Mouse (Mus musculus) ZHBTc4 (cell line): ENCODE measurements around the gene Uhmk1.
A peak's percentile ranks its signal among the peaks of the same experiment; 100 is the strongest.

Experiments used
- DNase-seq: peaks from one replicate; pipeline ENCODE4 v3.0.0-alpha.2; 2011; ENCODE audit warnings: low read depth, low spot score

The Uhmk1 gene

DNA sequence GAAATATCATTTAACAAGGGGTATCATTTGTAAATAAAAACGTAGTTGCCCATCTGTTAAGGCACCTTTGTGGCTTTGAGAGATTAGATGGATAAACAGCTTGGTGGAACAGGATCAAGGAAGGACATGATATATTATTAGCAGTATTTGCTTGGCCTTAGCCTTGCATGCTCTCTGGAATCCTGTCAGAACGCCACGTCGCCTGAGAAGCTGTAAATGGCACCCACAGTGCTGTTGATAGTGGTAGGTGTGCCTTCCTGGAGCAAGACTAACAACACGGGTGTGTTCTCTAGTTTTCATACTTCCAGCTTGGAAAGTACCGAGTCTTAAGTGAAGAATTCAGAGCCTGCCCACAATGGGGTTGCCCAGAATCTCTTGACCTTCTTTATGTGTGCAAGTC lies 39.3 kb downstream of the Uhmk1 start:
- DNase-seq = no peak

DNA sequence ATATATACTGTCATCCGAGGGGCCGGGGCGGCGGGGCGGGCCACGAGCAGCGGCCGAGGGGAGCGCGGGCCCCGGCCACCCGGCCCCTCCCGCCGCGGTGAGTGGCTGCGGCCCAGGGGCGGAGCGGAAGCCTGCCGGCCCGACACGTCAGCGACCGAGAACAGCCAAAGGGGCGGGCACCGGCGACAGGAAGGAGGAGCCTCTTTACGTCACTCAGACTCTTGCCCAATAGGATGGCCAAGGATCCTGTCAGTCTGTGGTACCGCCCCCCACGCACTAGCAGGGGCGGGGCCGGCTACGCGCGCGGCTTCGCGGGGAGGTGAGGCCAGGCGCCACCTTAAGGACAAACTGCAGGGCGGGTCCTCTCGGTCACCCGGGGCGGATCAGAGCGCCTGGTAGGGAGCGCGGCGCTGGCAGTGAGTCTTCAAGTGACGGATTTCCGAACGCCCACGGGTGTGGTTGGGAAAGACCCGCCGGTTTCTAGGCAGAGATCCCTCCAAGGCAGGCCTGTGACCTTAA lies 40.3 kb downstream of the Uhmk1 start, which contains the start of gene Uap1:
Uap1 (minus strand) TSS at position 144 of the 519 bp plus-strand sequence.
- DNase-seq = peak; percentile 97

DNA sequence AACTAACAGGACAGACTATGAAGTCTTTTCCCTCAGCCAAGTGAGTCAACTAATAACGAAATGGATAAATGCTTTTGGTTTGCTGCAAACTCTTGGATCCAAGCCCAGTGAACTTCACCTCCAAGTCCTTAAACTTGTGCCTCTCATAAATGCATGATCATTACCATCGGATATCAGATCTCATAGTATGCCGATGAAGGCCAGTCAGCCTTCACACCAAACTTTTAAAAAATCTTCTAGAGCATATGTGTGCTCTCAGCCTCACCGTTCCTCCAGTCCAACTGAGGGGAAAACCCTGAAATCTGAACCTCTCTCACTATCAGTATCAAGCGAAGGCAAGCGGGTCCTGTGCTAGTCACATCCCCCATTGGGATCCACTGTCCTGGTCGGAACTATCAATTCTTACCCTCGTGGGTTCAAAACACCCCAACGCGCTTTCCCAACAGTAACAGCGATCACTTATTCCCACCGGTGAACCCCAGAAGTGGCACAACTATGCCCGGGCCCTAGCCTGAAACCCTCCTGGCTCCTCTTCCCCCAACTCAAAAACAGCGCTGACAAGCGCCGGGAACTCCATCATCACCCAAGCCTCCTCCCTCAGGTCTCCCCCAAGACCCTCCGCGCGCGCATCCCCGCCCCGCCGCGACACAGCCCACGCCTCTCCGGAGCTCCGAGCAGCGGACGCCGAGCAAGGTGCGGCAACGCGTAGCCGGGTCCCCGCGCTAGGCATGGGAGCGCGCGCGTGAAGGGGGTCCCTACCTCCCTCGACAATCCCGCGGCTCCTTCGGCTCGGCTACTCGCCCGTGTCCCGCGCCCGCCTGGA lies 41.0 kb downstream of the Uhmk1 start:
- DNase-seq = no peak

DNA sequence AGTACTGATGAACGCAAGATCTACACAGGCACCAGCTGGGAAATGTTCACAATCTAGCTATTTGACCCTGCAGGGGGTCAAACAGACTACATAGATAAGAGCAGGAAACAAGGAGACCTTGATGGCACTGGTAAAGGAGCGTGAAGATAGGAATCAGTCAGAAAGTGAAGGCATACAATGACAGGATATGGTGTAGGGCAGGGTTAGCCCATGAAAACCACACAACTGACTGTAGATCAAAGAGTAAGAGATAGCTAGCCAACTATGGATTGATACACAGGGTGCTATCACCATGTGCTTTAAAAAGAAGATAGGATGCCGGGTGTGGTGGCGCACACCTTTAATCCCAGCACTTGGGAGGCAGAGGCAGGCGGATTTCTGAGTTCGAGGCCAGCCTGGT lies 47.4 kb downstream of the Uhmk1 start:
- no peak for DNase-seq

DNA sequence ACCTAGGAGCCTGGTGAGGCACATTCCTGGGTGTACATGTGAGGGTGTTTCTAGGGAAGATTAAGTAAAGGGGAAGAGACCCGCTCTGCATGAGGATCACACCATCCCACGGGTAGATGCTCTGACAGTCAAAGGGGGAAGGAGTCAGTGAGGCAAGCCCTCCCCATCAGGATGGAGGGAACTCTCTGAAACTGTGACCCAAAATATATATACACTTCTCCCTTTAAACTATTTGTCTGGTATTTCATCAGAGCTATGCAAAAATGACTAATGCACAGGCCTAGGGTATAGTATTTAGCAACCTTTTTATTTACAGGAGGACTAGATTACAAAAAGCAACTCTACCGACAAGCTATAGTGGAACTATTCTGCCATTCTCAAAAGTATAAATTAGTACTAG lies 50.3 kb downstream of the Uhmk1 start:
- no peak for DNase-seq

DNA sequence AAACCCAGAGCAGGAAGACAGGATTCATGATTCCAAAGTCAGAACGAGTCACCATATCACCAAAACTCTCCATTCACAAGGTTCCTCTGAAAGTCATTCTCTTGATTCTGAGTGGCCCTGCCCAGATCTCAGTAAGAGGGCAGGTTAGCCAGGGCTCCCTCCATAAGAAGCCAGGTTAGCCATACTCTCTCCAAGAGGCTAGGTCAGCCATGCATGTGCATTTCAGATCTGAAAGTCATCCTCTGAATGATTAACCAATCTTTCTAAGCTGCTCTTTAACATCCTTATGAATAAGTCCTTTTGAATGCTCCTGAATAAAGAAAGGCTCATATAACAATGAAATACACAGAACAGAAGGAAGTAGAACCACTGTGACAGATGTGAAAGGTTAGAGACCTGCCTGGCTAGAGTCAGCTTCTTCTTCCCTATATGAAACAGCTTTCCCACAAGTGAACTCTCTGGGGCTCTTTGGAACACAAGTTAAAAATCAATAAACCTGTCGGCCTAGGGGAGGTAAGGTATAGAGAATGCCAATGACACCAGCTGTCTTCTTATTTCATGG lies 51.1 kb downstream of the Uhmk1 start:
- DNase-seq = no peak

DNA sequence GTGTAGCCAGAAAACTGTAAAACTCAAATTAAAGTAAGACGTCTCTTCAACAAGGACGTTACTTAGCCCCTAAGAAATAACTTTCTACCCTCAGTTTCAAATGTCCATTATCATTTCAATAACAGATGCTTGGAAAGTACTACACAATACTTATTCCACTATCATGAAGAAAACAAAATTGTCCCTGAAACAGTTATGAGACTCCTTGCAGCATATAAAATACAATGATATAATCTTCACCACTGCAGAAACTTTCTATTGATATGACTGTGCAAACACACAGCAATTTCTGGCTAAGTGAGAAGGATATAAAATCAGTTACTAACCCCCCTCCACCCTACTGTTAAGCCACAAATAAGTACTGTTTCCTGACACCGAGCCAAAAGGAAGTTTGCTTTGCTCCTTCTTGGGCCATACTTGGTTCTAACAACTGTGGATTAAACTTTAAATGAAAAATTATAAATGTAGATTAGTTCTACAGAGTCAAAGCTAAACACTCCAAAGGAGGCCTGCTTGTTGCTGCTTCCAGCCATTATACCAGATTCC lies 51.7 kb downstream of the Uhmk1 start:
- DNase-seq = no peak

DNA sequence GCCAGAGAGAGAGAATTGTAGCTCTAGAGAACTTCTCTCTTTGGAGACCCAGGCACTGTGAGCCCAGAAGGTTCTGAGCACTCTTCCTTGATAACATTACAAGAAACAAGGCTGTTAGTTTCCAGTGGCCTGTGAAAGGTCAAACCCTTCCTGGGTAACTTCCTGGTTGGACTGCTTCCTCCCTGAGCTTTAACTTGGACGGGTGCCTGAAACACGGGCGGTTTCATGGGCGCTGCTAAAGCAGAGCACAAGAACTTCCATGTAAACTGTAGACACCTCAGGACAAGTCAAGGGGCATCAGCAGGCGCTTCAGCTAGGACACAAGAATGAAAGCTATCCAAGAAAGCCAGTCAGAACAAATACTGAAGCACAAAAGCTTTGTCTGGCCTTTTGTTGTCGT lies 53.3 kb downstream of the Uhmk1 start:
- DNase-seq = no peak

DNA sequence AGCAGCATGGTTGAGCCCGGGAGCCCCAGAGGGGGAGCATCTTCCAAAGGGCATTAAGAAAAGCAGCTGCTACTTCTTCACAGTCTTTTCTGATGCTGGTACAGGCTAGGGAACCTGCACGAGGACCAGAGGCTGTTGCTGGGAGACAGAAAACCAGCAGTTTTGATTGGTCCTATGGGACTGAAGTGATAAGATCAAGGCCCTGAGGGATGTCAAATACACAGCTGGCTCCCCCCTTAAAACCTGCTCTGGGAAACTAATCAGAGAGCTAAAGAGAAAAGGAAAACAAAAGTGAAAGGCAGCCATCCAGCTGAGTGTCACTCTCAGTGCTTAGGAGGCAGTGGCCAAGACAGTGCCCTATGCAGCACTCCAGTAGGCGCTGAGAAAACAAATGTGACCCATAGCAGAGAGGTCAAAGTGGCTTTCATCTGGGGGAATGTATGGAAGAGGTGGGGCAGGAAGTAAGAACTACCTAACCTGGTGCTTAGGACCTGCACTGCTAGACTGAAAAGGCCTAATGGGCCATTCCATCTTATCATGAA lies 54.7 kb downstream of the Uhmk1 start:
- DNase-seq = no peak

DNA sequence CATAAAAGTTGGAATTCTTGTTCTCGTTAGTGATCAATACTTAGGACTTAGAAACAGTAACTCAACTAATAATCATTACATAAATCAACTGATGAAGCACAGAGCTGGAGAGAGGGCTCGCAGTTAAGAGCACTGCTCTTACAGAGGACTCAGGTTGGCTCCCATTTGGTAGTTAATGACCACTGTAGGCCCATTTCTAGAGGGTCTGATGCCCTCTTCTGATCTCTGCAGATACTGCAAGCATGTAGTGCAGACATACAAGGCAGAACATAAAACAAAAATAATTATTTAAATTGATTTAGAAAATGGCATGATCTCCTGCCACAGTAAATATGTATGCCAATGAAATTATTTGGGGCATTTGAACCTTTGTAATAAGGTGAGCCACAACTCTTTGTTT lies 55.5 kb downstream of the Uhmk1 start:
- DNase-seq = no peak

DNA sequence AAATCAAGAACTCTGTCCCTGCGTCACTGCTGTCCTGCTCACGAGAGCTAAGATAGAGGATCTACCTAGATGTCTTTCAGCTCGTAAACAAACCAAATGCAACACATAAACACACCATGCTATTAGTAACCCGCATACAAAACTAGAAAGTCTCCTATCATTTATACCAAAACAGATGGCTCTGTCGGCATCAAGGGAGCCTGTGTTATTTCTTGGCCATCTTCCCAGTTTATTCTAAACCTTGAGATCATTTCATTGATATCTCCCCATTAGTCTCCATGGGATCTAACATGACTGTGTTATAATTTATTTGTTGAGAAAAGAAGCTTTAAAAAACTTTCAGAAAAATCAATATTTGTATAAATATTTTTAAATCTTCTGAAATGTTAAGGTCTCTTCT lies 59.4 kb downstream of the Uhmk1 start:
- no peak for DNase-seq

DNA sequence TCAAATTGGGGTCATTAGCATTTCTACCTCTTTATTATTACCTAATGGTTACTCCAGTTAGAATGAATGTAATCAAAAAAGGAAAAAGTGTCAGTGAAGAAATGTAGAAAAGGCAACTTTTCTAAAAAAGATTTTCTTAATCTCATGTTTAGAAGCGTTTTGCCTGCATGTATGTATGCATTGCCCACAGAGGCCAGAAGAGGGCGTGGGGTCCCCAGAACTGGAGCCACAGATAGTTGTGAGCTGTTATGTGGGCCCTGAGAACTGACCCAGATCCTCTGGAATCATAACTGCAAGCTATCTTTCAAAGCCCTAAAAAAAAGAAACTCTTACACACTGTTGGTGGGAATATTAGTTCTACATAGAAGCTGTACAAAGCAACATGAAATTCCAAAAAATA lies 59.9 kb downstream of the Uhmk1 start:
- DNase-seq = peak; percentile 36

DNA sequence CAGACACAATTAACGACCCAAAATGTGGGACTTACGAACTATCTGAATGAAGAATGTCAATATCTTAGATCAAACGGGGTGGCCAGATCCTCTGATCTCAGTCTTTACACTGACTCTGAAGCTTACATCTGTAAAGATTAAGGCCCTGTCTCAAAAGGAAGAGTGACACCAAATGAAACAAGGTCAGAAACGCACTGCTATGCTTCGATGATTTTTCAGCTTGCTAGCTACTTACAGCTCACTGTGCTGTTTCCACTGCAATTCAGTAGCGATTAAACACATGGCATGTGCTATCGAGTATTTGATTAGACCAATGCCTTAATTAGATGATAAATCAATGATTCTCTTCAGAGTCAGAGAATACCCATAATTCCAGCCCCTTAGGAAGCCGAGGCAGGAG lies 61.2 kb downstream of the Uhmk1 start:
- no peak for DNase-seq

DNA sequence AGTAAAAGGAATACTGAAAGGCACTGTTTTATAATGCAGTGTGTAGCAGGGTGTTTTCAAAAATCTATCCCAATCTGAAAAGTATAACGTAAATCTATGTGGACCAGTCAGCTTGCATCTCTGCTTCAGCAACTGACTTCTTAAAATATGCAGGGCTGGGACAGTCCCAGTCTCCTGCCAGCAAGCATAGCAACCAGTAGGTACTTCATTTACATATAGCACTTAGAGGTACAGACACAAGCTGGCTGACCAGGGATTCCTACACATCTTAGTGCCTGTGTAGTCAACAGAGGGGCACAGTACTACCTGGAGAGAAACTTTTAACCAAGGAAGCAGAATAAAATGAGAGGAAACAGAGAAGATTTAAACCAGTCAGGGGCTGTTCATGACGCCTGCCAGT lies 62.6 kb downstream of the Uhmk1 start:
- DNase-seq = no peak

DNA sequence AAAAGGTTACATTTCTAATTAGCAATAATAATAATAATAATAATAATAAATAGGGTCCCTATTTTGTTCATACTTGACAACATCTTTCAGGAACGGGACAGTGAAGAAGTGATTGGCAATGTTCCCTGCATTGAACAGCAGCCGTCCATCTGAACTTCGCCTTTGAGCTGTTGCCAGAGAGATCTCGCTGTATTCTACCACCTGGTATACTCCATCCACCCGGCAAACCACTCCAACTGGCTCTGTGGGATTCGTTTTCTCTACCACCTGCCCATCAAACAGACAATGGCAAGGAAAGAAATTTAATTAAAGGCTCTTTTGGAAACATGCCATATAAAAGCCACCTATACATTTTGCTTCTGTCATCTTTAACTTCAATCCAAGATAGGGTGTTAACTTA lies 64.3 kb downstream of the Uhmk1 start:
- DNase-seq = no peak

DNA sequence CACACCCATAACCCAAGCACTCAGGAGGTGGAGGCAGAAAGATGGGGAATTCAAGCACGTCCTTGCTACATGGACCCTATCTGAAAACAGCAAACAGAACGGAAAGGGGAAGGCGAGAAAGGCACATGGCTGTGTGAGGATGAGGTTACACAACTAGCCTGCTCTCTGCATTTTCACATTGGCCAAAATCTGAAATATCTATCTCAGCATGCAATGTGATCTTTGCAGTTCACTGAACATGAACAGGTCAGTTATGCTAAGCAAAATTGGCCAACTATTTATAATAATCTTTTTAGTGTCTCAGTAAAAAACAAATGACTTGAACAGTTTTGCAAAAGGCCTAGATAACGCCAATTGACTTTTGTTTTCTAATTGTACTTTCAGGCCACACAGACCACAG lies 65.4 kb downstream of the Uhmk1 start:
- DNase-seq = no peak

DNA sequence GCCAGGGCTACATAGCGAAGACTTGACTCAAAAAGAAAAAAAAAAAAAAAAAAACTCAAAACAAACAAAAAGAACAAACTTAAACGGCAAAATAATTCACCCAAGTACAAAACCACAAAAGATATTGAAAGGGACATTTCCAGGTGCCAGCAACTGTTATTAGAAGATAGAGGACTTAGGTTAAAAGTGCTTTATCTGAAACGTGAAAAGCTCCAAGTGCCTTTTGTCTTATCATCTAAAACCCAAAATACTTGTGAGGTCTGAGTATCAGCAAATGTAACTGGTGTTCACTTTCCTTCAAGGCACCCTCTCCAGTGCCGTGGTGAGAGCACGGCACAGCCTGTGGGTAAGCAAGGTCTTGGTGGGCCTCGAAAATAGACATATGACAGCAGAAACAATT lies 66.7 kb downstream of the Uhmk1 start:
- no peak for DNase-seq

DNA sequence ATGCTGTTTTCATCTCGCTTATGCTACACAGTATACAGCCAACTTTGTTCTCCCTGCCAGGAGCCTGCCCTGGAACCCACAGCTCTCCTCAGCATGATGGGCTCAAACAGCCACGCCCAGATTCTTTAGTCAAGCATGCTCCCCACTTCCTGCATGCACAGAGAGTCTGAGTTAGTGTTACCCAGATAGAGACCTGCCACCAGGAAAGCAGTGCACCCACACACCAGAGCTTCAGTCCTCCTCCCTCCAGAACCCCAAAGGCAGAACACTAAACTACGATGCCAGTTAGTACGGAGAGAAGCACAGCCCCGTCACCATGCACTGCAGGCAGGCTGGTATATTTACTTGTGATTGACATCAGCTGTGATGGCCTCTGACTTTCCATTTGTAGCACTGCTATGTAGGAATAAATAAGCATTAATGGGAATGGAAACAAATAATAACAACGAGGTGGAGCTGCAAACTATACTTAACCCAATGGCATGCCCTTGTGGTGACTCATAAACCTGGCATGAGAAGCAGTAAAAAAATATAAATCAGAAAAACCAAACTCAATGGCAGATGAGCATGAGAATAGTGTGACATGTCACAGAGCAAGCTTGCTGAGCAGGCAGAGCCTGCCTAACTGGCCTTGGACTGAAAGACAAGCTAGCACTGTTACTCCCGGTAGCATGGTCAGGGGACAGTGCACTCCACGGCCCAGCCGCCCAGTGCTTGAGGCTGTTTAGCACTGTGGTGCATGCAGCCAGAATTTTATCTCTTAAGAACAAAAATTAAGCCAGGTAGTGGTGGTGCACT lies 67.3 kb downstream of the Uhmk1 start:
- no peak for DNase-seq

DNA sequence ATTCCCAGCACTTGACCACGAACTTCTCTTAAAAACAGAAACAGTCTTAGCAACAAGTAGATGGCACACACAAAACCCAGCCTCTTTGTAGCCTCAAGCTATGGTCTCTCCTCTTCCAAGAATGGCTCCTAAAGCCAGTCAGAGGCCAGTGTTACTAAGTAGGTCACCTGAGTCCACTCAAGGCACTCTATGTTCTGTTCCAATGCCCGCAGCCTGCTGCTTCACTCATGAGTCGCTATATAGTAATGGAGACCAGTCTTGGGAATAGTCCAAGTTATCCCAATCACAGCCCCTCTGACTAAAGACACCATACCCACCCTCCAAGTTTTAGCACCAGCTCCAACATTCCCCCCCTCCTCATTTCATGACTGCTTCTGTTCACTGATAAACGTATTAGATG lies 69.6 kb downstream of the Uhmk1 start:
- no peak for DNase-seq
